ENCODE assay signal across 8 mouse cellular contexts in genomic region chr11:115534759-115535371, GRCm38 (mm10). TPM values are rescaled to one million over a fixed set of nuclear protein-coding genes. Genes with fewer than 3 reads are reported as not detected.
DNase-seq lines count a peak whose midpoint lies in the region; ATAC-seq and TF ChIP-seq lines count a peak whose summit lies in the region.

No protein-coding gene starts in this region.

- H3K9me3 ChIP-seq in intestine, embryonic 15.5 days = no peaks in the 10 kb centered on the region
- no peaks in the 10 kb centered on the region for H3K9me3 ChIP-seq in neural tube, embryonic 15.5 days (replicated peaks)

- DNase-seq in liver, adult 2 months (ENCODE audit: extremely low read depth, low read depth, low spot score) = no peak
- DNase-seq in liver = no peak
- no peak for DNase-seq in embryo, embryonic 10.5 days (ENCODE audit: low spot score)
- no peak for DNase-seq in spleen, postnatal 36 days (ENCODE audit: low spot score in 2 of 2)
- no peak for DNase-seq in gastrocnemius, adult 8-10 months (ENCODE audit: low spot score in 2 of 2)

- peak overlapping the region; percentile 89 for H3K9ac ChIP-seq in liver, adult 2 months (ENCODE audit: low read depth, low read length)
- peak overlapping the region; percentile 98 for H3K9ac ChIP-seq in intestine, embryonic 15.5 days
- peak overlapping the region; percentile 90 for H3K9ac ChIP-seq in neural tube, embryonic 15.5 days (replicated peaks)

- no peak for TF ChIP-seq CTCF in liver, adult 2 months (IDR thresholded peaks at IDR 0.05; ENCODE audit: low read depth, low read length)
- TF ChIP-seq CTCF in cortical plate, adult 2 months (IDR thresholded peaks at IDR 0.05; ENCODE audit: extremely low read depth, insufficient read depth, low read length) = no peak

- H3K27ac ChIP-seq in liver, adult 2 months (replicated peaks; ENCODE audit: insufficient read depth, low read depth, low read length) = no peak overlapping the region
- no peak overlapping the region for H3K27ac ChIP-seq in cortical plate, adult 2 months (ENCODE audit: insufficient read depth, low read length)
- H3K27ac ChIP-seq in intestine, embryonic 15.5 days = peak overlapping the region; percentile 100
- peak overlapping the region; percentile 99 for H3K27ac ChIP-seq in neural tube, embryonic 15.5 days (replicated peaks)

- peaks cover 4% of the 10 kb centered on the region; the same call in 1 of the 2 replicates for H3K4me1 ChIP-seq in liver, adult 2 months (ENCODE audit: control insufficient read depth, insufficient read depth, low read length)
- H3K4me1 ChIP-seq in cortical plate, adult 2 months (ENCODE audit: control insufficient read depth, insufficient read depth, low read length) = no peaks in the 10 kb centered on the region; the same call in 1 of the 2 replicates
- H3K4me1 ChIP-seq in intestine, embryonic 15.5 days (replicated peaks) = 0 out of 2 replicates have a peak, but pooled peaks cover 6% of the 10 kb centered on the region
- H3K4me1 ChIP-seq in neural tube, embryonic 15.5 days = peaks cover 42% of the 10 kb centered on the region

- no peaks in the 10 kb centered on the region; the same call in 1 of the 2 replicates for H3K79me2 ChIP-seq in liver, adult 2 months (ENCODE audit: control insufficient read depth, insufficient read depth, low read length)

- peak overlapping the region; percentile 68 for H3K4me2 ChIP-seq in intestine, embryonic 15.5 days (replicated peaks)
- peak overlapping the region; percentile 77 for H3K4me2 ChIP-seq in neural tube, embryonic 15.5 days

- peak overlapping the region; percentile 91 for H3K4me3 ChIP-seq in liver, adult 2 months (ENCODE audit: insufficient read depth, low read depth, low read length)
- peak overlapping the region; percentile 86 for H3K4me3 ChIP-seq in cortical plate, adult 2 months (ENCODE audit: insufficient read depth, low read length)
- peak overlapping the region; percentile 94 for H3K4me3 ChIP-seq in intestine, embryonic 15.5 days (replicated peaks)
- peak overlapping the region; percentile 89 for H3K4me3 ChIP-seq in neural tube, embryonic 15.5 days (replicated peaks)

- peaks cover 28% of the 10 kb centered on the region for H3K36me3 ChIP-seq in liver, adult 2 months (ENCODE audit: control insufficient read depth, insufficient read depth, low read length)
- peaks cover 17% of the 10 kb centered on the region for H3K36me3 ChIP-seq in intestine, embryonic 15.5 days
- peaks cover 32% of the 10 kb centered on the region for H3K36me3 ChIP-seq in neural tube, embryonic 15.5 days

- H3K27me3 ChIP-seq in liver, adult 2 months (ENCODE audit: control insufficient read depth, insufficient read depth, low read length) = no peaks in the 10 kb centered on the region
- H3K27me3 ChIP-seq in intestine, embryonic 15.5 days (replicated peaks) = no peaks in the 10 kb centered on the region
- H3K27me3 ChIP-seq in neural tube, embryonic 15.5 days (replicated peaks) = no peaks in the 10 kb centered on the region

- ATAC-seq in intestine, embryonic 15.5 days = no peak
- ATAC-seq in neural tube, embryonic 15.5 days (ENCODE audit: low FRiP score) = no peak

- 6% methylated on average over 11 of the region's 11 CpGs for WGBS in liver, adult 2 months
- WGBS in intestine, embryonic 15.5 days = 2% methylated on average over 11 of the region's 11 CpGs
- WGBS in neural tube, embryonic 15.5 days = 8% methylated on average over 11 of the region's 11 CpGs

- TF ChIP-seq POLR2A in liver, adult 2 months (IDR thresholded peaks at IDR 0.05; ENCODE audit: extremely low read depth, insufficient read depth, low read length) = no peak
- TF ChIP-seq POLR2A in cortical plate, adult 2 months (IDR thresholded peaks at IDR 0.05; ENCODE audit: extremely low read depth, insufficient read depth, low read length) = no peak

RNA-seq across cellular contexts. Expression of gene Sumo2, which starts 1.2 kb away (rescaled TPM):
- 106 and 107 TPM in 2 replicates for total RNA-seq in liver, adult 2 months (2014; rRNA removed)
- 24.0 and 27.2 TPM in 2 replicates for polyA plus RNA-seq in liver, adult 2 months (2012; rRNA removed)
- 329 and 331 TPM in 2 replicates for polyA plus RNA-seq in cortical plate, adult 2 months (2012; rRNA removed)
- 766 and 860 TPM in 2 replicates for polyA plus RNA-seq in intestine, embryonic 15.5 days (2015; fragmentation: Nextera tagmentation; extraction: Ambion mirVana)
- polyA plus RNA-seq in neural tube, embryonic 15.5 days (2015; fragmentation: Nextera tagmentation; extraction: Ambion mirVana) = 882 and 892 TPM in 2 replicates
- total RNA-seq in gastrocnemius, adult 8-10 months (2022) = 100 to 1,000 TPM; 138 to 163 (median 141) TPM

RNA-seq across cellular contexts. Expression of gene Jpt1, which starts 20.7 kb away (rescaled TPM):
- 14.1 and 17.2 TPM in 2 replicates for total RNA-seq in liver, adult 2 months (2014; rRNA removed)
- 25.1 and 28.4 TPM in 2 replicates for polyA plus RNA-seq in liver, adult 2 months (2012; rRNA removed)
- polyA plus RNA-seq in cortical plate, adult 2 months (2012; rRNA removed) = 206 and 211 TPM in 2 replicates
- 493 and 505 TPM in 2 replicates for polyA plus RNA-seq in intestine, embryonic 15.5 days (2015; fragmentation: Nextera tagmentation; extraction: Ambion mirVana)
- polyA plus RNA-seq in neural tube, embryonic 15.5 days (2015; fragmentation: Nextera tagmentation; extraction: Ambion mirVana) = 1,012 and 1,180 TPM in 2 replicates
- 10 to 100 TPM; 64.3 to 70.0 (median 66.3) TPM for total RNA-seq in gastrocnemius, adult 8-10 months (2022)

RNA-seq across cellular contexts. Expression of gene Nup85, which starts 29.4 kb away (rescaled TPM):
- 21.8 and 24.3 TPM in 2 replicates for total RNA-seq in liver, adult 2 months (2014; rRNA removed)
- 21.9 and 22.4 TPM in 2 replicates for polyA plus RNA-seq in liver, adult 2 months (2012; rRNA removed)
- polyA plus RNA-seq in cortical plate, adult 2 months (2012; rRNA removed) = 70.6 and 70.8 TPM in 2 replicates
- 150 and 155 TPM in 2 replicates for polyA plus RNA-seq in intestine, embryonic 15.5 days (2015; fragmentation: Nextera tagmentation; extraction: Ambion mirVana)
- 101 and 120 TPM in 2 replicates for polyA plus RNA-seq in neural tube, embryonic 15.5 days (2015; fragmentation: Nextera tagmentation; extraction: Ambion mirVana)
- total RNA-seq in gastrocnemius, adult 8-10 months (2022) = 10 to 100 TPM; 16.6 to 21.7 (median 20.9) TPM

RNA-seq across cellular contexts. Expression of gene Nt5c, which starts 43.2 kb away (rescaled TPM):
- 39.2 and 39.5 TPM in 2 replicates for total RNA-seq in liver, adult 2 months (2014; rRNA removed)
- polyA plus RNA-seq in liver, adult 2 months (2012; rRNA removed) = 29.6 and 32.6 TPM in 2 replicates
- polyA plus RNA-seq in cortical plate, adult 2 months (2012; rRNA removed) = 85.5 and 85.8 TPM in 2 replicates
- polyA plus RNA-seq in intestine, embryonic 15.5 days (2015; fragmentation: Nextera tagmentation; extraction: Ambion mirVana) = 143 and 148 TPM in 2 replicates
- 95.5 and 96.2 TPM in 2 replicates for polyA plus RNA-seq in neural tube, embryonic 15.5 days (2015; fragmentation: Nextera tagmentation; extraction: Ambion mirVana)
- 1 to 10 TPM; 5.4 to 7.4 (median 6.6) TPM for total RNA-seq in gastrocnemius, adult 8-10 months (2022)

RNA-seq across cellular contexts. Expression of gene Armc7, which starts 59.4 kb away (rescaled TPM):
- 1.6 and 1.7 TPM in 2 replicates for total RNA-seq in liver, adult 2 months (2014; rRNA removed)
- polyA plus RNA-seq in liver, adult 2 months (2012; rRNA removed) = 3.2 and 4.0 TPM in 2 replicates
- 8.7 and 11.7 TPM in 2 replicates for polyA plus RNA-seq in cortical plate, adult 2 months (2012; rRNA removed)
- polyA plus RNA-seq in intestine, embryonic 15.5 days (2015; fragmentation: Nextera tagmentation; extraction: Ambion mirVana) = 6.6 and 8.0 TPM in 2 replicates
- polyA plus RNA-seq in neural tube, embryonic 15.5 days (2015; fragmentation: Nextera tagmentation; extraction: Ambion mirVana) = 16.2 and 17.8 TPM in 2 replicates
- total RNA-seq in gastrocnemius, adult 8-10 months (2022) = 1 to 10 TPM; 1.0 to 1.8 (median 1.5) TPM

Comparison
In these comparisons a context has a peak if more than half of its experiments do, and no peak if none do; other contexts are left out.
1. H3K27ac ChIP-seq: peak in intestine, embryonic 15.5 days (single experiment) and neural tube, embryonic 15.5 days (single experiment); none in liver, adult 2 months (single experiment) and cortical plate, adult 2 months (single experiment).
2. RNA of gene Sumo2, which starts 1.2 kb away (polyA plus RNA-seq): 882 to 892 TPM in neural tube, embryonic 15.5 days, 766 to 860 TPM in intestine, embryonic 15.5 days and 329 to 331 TPM in cortical plate, adult 2 months; 24.0 to 27.2 TPM in liver, adult 2 months; every median in the first group is over 10 times any median in the second.
3. Peak in every context shown above with its lines, with median percentiles within 50 percentile points of each other: H3K4me3 ChIP-seq and H3K9ac ChIP-seq.